In the genomic region with DNA sequence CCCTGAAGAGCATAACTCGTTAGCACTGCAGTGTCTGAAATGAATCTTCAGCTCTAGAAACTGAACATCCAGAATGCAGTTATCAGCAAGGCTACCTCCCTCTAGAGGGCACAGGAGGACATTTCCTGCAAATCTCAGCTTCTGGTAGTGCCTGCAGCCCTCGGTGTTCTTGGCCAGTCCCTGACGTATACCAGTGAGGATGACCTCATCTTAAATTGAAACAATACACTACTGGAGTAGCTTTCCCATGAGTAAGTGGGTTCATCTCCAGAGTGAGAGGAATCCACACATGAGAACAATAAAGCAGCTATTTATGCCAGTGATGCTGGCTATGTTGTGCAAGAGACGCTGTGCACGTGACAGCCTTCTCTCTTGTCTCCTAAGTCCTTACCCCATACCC, we compare ENCODE assay signal across 18 mouse cellular contexts. TPM values are rescaled to one million over a fixed set of nuclear protein-coding genes. Genes with fewer than 3 reads are reported as not detected.
DNase-seq lines count a peak whose midpoint lies in the region; ATAC-seq and TF ChIP-seq lines count a peak whose summit lies in the region.
"Had no signal": no experiment of that assay in that cellular context is flagged by ENCODE, and none has a peak within 500 bp of the region (broad histone marks: within the 10 kb centered on the region; RNA-seq: fewer than 3 reads in every experiment).

No protein-coding gene starts in this region.

- peak; percentile 49 for DNase-seq in heart, postnatal 0 days (ENCODE audit: low spot score)
- no peak for DNase-seq in heart, postnatal 36 days
- DNase-seq in lung, embryonic 14.5 days, result no peak
- no peak for DNase-seq in lung, postnatal 4 days
- no peak for DNase-seq in Patski (ENCODE audit: low read depth, low spot score)
- DNase-seq in c-Kit-positive CD71-positive TER-119-positive erythroid progenitor cells, embryonic 14.5 days (ENCODE audit: low spot score), result no peak
- DNase-seq: adrenal gland, adult 8-10 months; heart, adult 11 months; liver, embryonic 13.5 days; right cerebral cortex, adult 18-20 months; thymus, adult 2 months had no signal

- H3K27me3 ChIP-seq in heart, postnatal 0 days (ENCODE audit: control insufficient read depth, insufficient read depth, low read length), result no peaks in the 10 kb centered on the region
- H3K27me3 ChIP-seq in lung, embryonic 14.5 days (ENCODE audit: insufficient read depth, low read length), result no peaks in the 10 kb centered on the region
- no peaks in the 10 kb centered on the region for H3K27me3 ChIP-seq in Patski
- H3K27me3 ChIP-seq: kidney, embryonic 15.5 days; liver, embryonic 13.5 days had no signal

- 38% methylated on average over 5 of the region's 5 CpGs for WGBS in heart, postnatal 0 days
- WGBS in lung, embryonic 14.5 days, result 72% methylated on average over 5 of the region's 5 CpGs

- CTCF ChIA-PET in Patski (lab: Charles Lee), result interaction anchor here (0.8 to 1.0 kb wide), 2 partner anchors 9 to 51 kb away, joined by 3 read pairs; no protein-coding TSS in a partner anchor

- in situ Hi-C loops in Patski (cut with MboI; ENCODE audit: low pct_unique_long_range_greater_than_20kb), result no loop called here

- no peaks in the 10 kb centered on the region for H3K9me3 ChIP-seq in heart, postnatal 0 days (replicated peaks; ENCODE audit: control insufficient read depth, low read length)
- H3K9me3 ChIP-seq in lung, embryonic 14.5 days (ENCODE audit: low read depth, low read length), result no peaks in the 10 kb centered on the region
- H3K9me3 ChIP-seq: kidney, embryonic 15.5 days; liver, embryonic 13.5 days had no signal

- TF ChIP-seq EP300 in heart, postnatal 0 days (IDR thresholded peaks at IDR 0.05; ENCODE audit: low read depth), result no peak

- H3K4me1 ChIP-seq in heart, postnatal 0 days (ENCODE audit: control insufficient read depth, insufficient read depth), result peaks cover 11% of the 10 kb centered on the region; the same call in 1 of the 2 replicates
- 0 out of 2 replicates have a peak, but pooled peaks cover 4% of the 10 kb centered on the region for H3K4me1 ChIP-seq in lung, embryonic 14.5 days (ENCODE audit: insufficient read depth)

- POLR2A ChIA-PET in Patski (lab: Charles Lee), result no interaction called here

- no peak; the same call in 1 of the 2 replicates for ATAC-seq in heart, postnatal 0 days (ENCODE audit: insufficient read depth, low read depth)
- no peak for ATAC-seq in lung, embryonic 14.5 days (ENCODE audit: insufficient read depth)
- ATAC-seq in Patski, result no peak
- ATAC-seq in megakaryocyte progenitor cell, adult 5-6 weeks (replicated peaks; ENCODE audit: poor library complexity), result peak; percentile 39; the same call in 1 of the 2 replicates

- no peak overlapping the region for H3K4me3 ChIP-seq in heart, postnatal 0 days (ENCODE audit: low read depth, low read length)
- no peak overlapping the region for H3K4me3 ChIP-seq in lung, embryonic 14.5 days (ENCODE audit: low read depth, low read length)
- H3K4me3 ChIP-seq: erythroblast, embryonic 14.5 days; kidney, embryonic 15.5 days; liver, embryonic 13.5 days had no signal

- TF ChIP-seq CTCF in heart, postnatal 0 days (IDR thresholded peaks at IDR 0.05; ENCODE audit: low read depth), result peak; percentile 43; the same call in 1 of the 2 replicates
- peak; percentile 31; the same call in 1 of the 2 replicates for TF ChIP-seq CTCF in lung, embryonic 14.5 days (IDR thresholded peaks at IDR 0.05; ENCODE audit: low read depth)
- TF ChIP-seq CTCF in Patski (IDR thresholded peaks at IDR 0.05), result peak; percentile 41

- peaks cover 14% of the 10 kb centered on the region; the same call in 1 of the 2 replicates for H3K36me3 ChIP-seq in heart, postnatal 0 days (replicated peaks; ENCODE audit: control insufficient read depth, insufficient read depth, low read length)
- peaks cover 33% of the 10 kb centered on the region for H3K36me3 ChIP-seq in lung, embryonic 14.5 days (ENCODE audit: insufficient read depth)

- H3K27ac ChIP-seq in heart, postnatal 0 days (ENCODE audit: low read depth), result no peak overlapping the region
- no peak overlapping the region for H3K27ac ChIP-seq in lung, embryonic 14.5 days (ENCODE audit: low read depth)
- H3K27ac ChIP-seq: kidney, embryonic 15.5 days; liver, embryonic 13.5 days had no signal

- intact Hi-C loops in heart, postnatal 36 days (cut with DNase I), result no loop called here

- H3K9ac ChIP-seq in heart, postnatal 0 days (replicated peaks; ENCODE audit: low read depth, low read length), result no peak overlapping the region
- no peak overlapping the region for H3K9ac ChIP-seq in lung, embryonic 14.5 days
- H3K9ac ChIP-seq: kidney, embryonic 15.5 days; liver, embryonic 13.5 days had no signal

- H3K4me2 ChIP-seq in heart, postnatal 0 days (ENCODE audit: low read depth, low read length), result no peak overlapping the region
- H3K4me2 ChIP-seq in lung, embryonic 14.5 days, result no peak overlapping the region
- H3K4me2 ChIP-seq: kidney, embryonic 15.5 days; liver, embryonic 13.5 days had no signal

RNA-seq across cellular contexts. Expression of gene Tsen2, which starts 11.0 kb away (rescaled TPM):
- total RNA-seq in heart, postnatal 0 days (2014; rRNA removed; ENCODE audit: low replicate concordance), result 6.0 and 11.5 TPM in 2 replicates
- polyA plus RNA-seq in heart, postnatal 0 days (2015; fragmentation: Nextera tagmentation; extraction: Ambion mirVana), result 12.6 and 14.1 TPM in 2 replicates
- total RNA-seq in heart, postnatal 36 days (2021), result 1 to 10 TPM; 7.9 to 10.0 TPM
- 30.6 and 30.9 TPM in 2 replicates for polyA plus RNA-seq in lung, embryonic 14.5 days (2014; fragmentation: Nextera tagmentation; extraction: Ambion mirVana)
- 16.0 TPM for polyA plus RNA-seq in Patski (2021)
- 12.9 and 15.2 TPM in 2 replicates for total RNA-seq in megakaryocyte progenitor cell, adult 5-6 weeks (2015)
- total RNA-seq in megakaryocyte progenitor cell, adult 5-6 weeks (2017), result 12.3 and 25.9 TPM in 2 replicates

RNA-seq across cellular contexts. Expression of gene Mkrn2os, which starts 36.9 kb away (rescaled TPM):
- not detected in 2 replicates for total RNA-seq in heart, postnatal 0 days (2014; rRNA removed; ENCODE audit: low replicate concordance)
- polyA plus RNA-seq in heart, postnatal 0 days (2015; fragmentation: Nextera tagmentation; extraction: Ambion mirVana), result 0.37 and 0.44 TPM in 2 replicates
- under 1 TPM; 0.47 to 0.79 TPM for total RNA-seq in heart, postnatal 36 days (2021)
- polyA plus RNA-seq in lung, embryonic 14.5 days (2014; fragmentation: Nextera tagmentation; extraction: Ambion mirVana), result 0.58 and 0.86 TPM in 2 replicates
- 11.7 TPM for polyA plus RNA-seq in Patski (2021)
- total RNA-seq in megakaryocyte progenitor cell, adult 5-6 weeks (2015), result not detected in 2 replicates
- total RNA-seq in megakaryocyte progenitor cell, adult 5-6 weeks (2017), result not detected in 2 replicates
- total RNA-seq: adrenal gland, adult 8-10 months; layer of hippocampus, postnatal 10 days; left cerebral cortex, postnatal 36 days; megakaryocyte, adult 5-6 weeks; neutrophil, adult 5-6 weeks had no signal
- polyA plus RNA-seq: erythroblast, embryonic 14.5 days had no signal

RNA-seq across cellular contexts. Expression of gene Mkrn2, which starts 46.2 kb away (rescaled TPM):
- 17.9 and 71.3 TPM in 2 replicates for total RNA-seq in heart, postnatal 0 days (2014; rRNA removed; ENCODE audit: low replicate concordance)
- polyA plus RNA-seq in heart, postnatal 0 days (2015; fragmentation: Nextera tagmentation; extraction: Ambion mirVana), result 29.6 and 31.3 TPM in 2 replicates
- total RNA-seq in heart, postnatal 36 days (2021), result 10 to 100 TPM; 43.1 to 46.4 TPM
- 25.8 and 29.6 TPM in 2 replicates for polyA plus RNA-seq in lung, embryonic 14.5 days (2014; fragmentation: Nextera tagmentation; extraction: Ambion mirVana)
- 22.7 TPM for polyA plus RNA-seq in Patski (2021)
- 10.6 and 12.2 TPM in 2 replicates for total RNA-seq in megakaryocyte progenitor cell, adult 5-6 weeks (2015)
- total RNA-seq in megakaryocyte progenitor cell, adult 5-6 weeks (2017), result 13.5 and 27.0 TPM in 2 replicates
